10 mouse cellular contexts compared by ENCODE assay signal in the genomic region with DNA sequence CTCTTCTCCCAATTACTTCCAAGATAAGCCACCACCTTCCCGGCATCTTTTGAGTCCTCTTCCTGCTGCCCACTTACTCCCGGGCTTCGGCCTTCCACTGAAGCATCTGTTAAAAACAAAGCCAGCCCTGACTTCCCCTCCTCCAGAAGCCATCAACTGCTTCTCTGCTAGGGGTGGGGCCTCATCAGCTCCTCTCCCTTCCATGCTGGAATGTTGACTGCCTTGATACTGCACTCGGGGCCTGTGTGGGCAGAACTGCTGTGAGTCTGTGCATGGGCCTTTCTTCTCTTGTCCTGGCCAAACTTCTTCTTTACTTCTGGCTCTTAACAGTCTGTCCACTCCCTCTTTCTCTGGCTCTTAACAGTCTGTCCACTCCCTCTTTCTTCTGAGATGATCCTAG.
DNase-seq lines count a peak whose midpoint lies in the region; ATAC-seq and TF ChIP-seq lines count a peak whose summit lies in the region.
"Had no signal": no experiment of that assay in that cellular context is flagged by ENCODE, and none has a peak within 500 bp of the region (broad histone marks: within the 10 kb centered on the region; RNA-seq: fewer than 3 reads in every experiment).

No protein-coding gene starts in this region.

- peaks cover 21 to 35% of the 10 kb centered on the region in 2 experiments for H3K4me1 ChIP-seq in heart, embryonic 14.5 days (ENCODE audit: control insufficient read depth in 2 of 2, insufficient read depth in 2 of 2, low read length in 2 of 2)
- peaks cover 9% of the 10 kb centered on the region for H3K4me1 ChIP-seq in midbrain, embryonic 13.5 days (replicated peaks)
- H3K4me1 ChIP-seq in midbrain, embryonic 10.5 days: peaks cover 5% of the 10 kb centered on the region; the same call in 1 of the 2 replicates
- peaks cover 14% of the 10 kb centered on the region; the same call in 1 of the 2 replicates for H3K4me1 ChIP-seq in heart, postnatal 0 days (ENCODE audit: control insufficient read depth, insufficient read depth)
- H3K4me1 ChIP-seq in hindbrain, embryonic 16.5 days (ENCODE audit: control insufficient read depth, insufficient read depth, low read depth, low read length): no peaks in the 10 kb centered on the region

- H3K36me3 ChIP-seq in heart, embryonic 14.5 days (ENCODE audit: control insufficient read depth, insufficient read depth, low read length): peaks cover 11% of the 10 kb centered on the region
- no peaks in the 10 kb centered on the region for H3K36me3 ChIP-seq in midbrain, embryonic 13.5 days
- H3K36me3 ChIP-seq in midbrain, embryonic 10.5 days: peaks cover 12% of the 10 kb centered on the region
- peaks cover 11% of the 10 kb centered on the region; the same call in 1 of the 2 replicates for H3K36me3 ChIP-seq in heart, postnatal 0 days (replicated peaks; ENCODE audit: control insufficient read depth, insufficient read depth, low read length)
- H3K36me3 ChIP-seq in hindbrain, embryonic 16.5 days (ENCODE audit: control insufficient read depth, insufficient read depth, low read length): no peaks in the 10 kb centered on the region

- H3K27ac ChIP-seq in heart, embryonic 14.5 days (replicated peaks in 1 of 2; ENCODE audit: control insufficient read depth in 1 of 2, insufficient read depth in 1 of 2, low read depth in 2 of 2, low read length in 2 of 2): peak overlapping the region; percentile 62 to 71; a peak in 3 of 4 replicates
- no peak overlapping the region for H3K27ac ChIP-seq in midbrain, embryonic 13.5 days
- H3K27ac ChIP-seq in midbrain, embryonic 10.5 days (replicated peaks): no peak overlapping the region
- peak overlapping the region; percentile 22; the same call in 1 of the 2 replicates for H3K27ac ChIP-seq in heart, postnatal 0 days (ENCODE audit: low read depth)
- H3K27ac ChIP-seq in hindbrain, embryonic 16.5 days (ENCODE audit: low read depth, low read length): no peak overlapping the region
- H3K27ac ChIP-seq: left cerebral cortex, adult 2 months had no signal

- no peak for DNase-seq in heart, adult 11 months
- DNase-seq in midbrain, embryonic 10.5 days (ENCODE audit: low spot score): no peak
- DNase-seq in heart, postnatal 0 days (ENCODE audit: low spot score): peak; percentile 66
- DNase-seq in yolk sac, embryonic 10.5 days (ENCODE audit: low spot score): peak; percentile 12
- no peak for DNase-seq in adrenal gland, adult 8-10 months
- DNase-seq: spleen, adult 18-20 months had no signal

- peak; percentile 74; the same call in 1 of the 2 replicates for ATAC-seq in heart, embryonic 14.5 days (ENCODE audit: insufficient number of reproducible peaks, insufficient read depth, low FRiP score, low read depth)
- ATAC-seq in midbrain, embryonic 13.5 days: 0 out of 2 replicates have a peak, but pooled peaks have one; percentile 24
- ATAC-seq in heart, postnatal 0 days (ENCODE audit: insufficient read depth, low read depth): peak; percentile 70
- ATAC-seq in hindbrain, embryonic 16.5 days: no peak

- no peaks in the 10 kb centered on the region for H3K27me3 ChIP-seq in heart, embryonic 14.5 days (ENCODE audit: control insufficient read depth, insufficient read depth, low read length)
- no peaks in the 10 kb centered on the region for H3K27me3 ChIP-seq in midbrain, embryonic 13.5 days
- H3K27me3 ChIP-seq in midbrain, embryonic 10.5 days (ENCODE audit: low read depth, poor library complexity, severe bottlenecking): no peaks in the 10 kb centered on the region
- H3K27me3 ChIP-seq in heart, postnatal 0 days (ENCODE audit: control insufficient read depth, insufficient read depth, low read length): no peaks in the 10 kb centered on the region
- H3K27me3 ChIP-seq in hindbrain, embryonic 16.5 days (replicated peaks; ENCODE audit: control insufficient read depth, insufficient read depth, low read length): no peaks in the 10 kb centered on the region

- no peaks in the 10 kb centered on the region for H3K9me3 ChIP-seq in heart, embryonic 14.5 days (ENCODE audit: control insufficient read depth, low read length)
- no peaks in the 10 kb centered on the region for H3K9me3 ChIP-seq in midbrain, embryonic 13.5 days
- no peaks in the 10 kb centered on the region for H3K9me3 ChIP-seq in midbrain, embryonic 10.5 days (replicated peaks)
- no peaks in the 10 kb centered on the region for H3K9me3 ChIP-seq in heart, postnatal 0 days (replicated peaks; ENCODE audit: control insufficient read depth, low read length)
- H3K9me3 ChIP-seq in hindbrain, embryonic 16.5 days (ENCODE audit: control insufficient read depth, low read length): no peaks in the 10 kb centered on the region

- peak overlapping the region; percentile 25; the same call in 1 of the 2 replicates for H3K9ac ChIP-seq in heart, embryonic 14.5 days (ENCODE audit: low read length)
- H3K9ac ChIP-seq in midbrain, embryonic 13.5 days (replicated peaks): no peak overlapping the region
- no peak overlapping the region; the same call in 1 of the 2 replicates for H3K9ac ChIP-seq in heart, postnatal 0 days (replicated peaks; ENCODE audit: low read depth, low read length)
- no peak overlapping the region for H3K9ac ChIP-seq in hindbrain, embryonic 16.5 days (ENCODE audit: low read depth, low read length)

- no peak for TF ChIP-seq CTCF in heart, postnatal 0 days (IDR thresholded peaks at IDR 0.05; ENCODE audit: low read depth)

- TF ChIP-seq EP300 in heart, postnatal 0 days (IDR thresholded peaks at IDR 0.05; ENCODE audit: low read depth): no peak

- H3K4me2 ChIP-seq in heart, embryonic 14.5 days (ENCODE audit: low read length): peak overlapping the region; percentile 16; the same call in 1 of the 2 replicates
- H3K4me2 ChIP-seq in midbrain, embryonic 13.5 days (replicated peaks): no peak overlapping the region
- no peak overlapping the region for H3K4me2 ChIP-seq in heart, postnatal 0 days (ENCODE audit: low read depth, low read length)
- no peak overlapping the region for H3K4me2 ChIP-seq in hindbrain, embryonic 16.5 days (ENCODE audit: low read length)

- no peak overlapping the region for H3K4me3 ChIP-seq in heart, embryonic 14.5 days (ENCODE audit: control insufficient read depth in 1 of 2, insufficient read depth in 1 of 2, low read depth in 1 of 2, low read length in 2 of 2)
- H3K4me3 ChIP-seq in midbrain, embryonic 13.5 days (replicated peaks): no peak overlapping the region
- H3K4me3 ChIP-seq in midbrain, embryonic 10.5 days: no peak overlapping the region
- no peak overlapping the region for H3K4me3 ChIP-seq in heart, postnatal 0 days (ENCODE audit: low read depth, low read length)
- no peak overlapping the region for H3K4me3 ChIP-seq in hindbrain, embryonic 16.5 days (ENCODE audit: low read length)
- H3K4me3 ChIP-seq: left cerebral cortex, adult 2 months had no signal

- 2% methylated on average over 4 of the region's 4 CpGs for WGBS in heart, embryonic 14.5 days
- whole genome bisulfite sequencing in midbrain, embryonic 13.5 days: 48% methylated on average over 4 of the region's 4 CpGs
- WGBS in midbrain, embryonic 10.5 days: 51% methylated on average over 4 of the region's 4 CpGs
- 7% methylated on average over 4 of the region's 4 CpGs for WGBS in heart, postnatal 0 days
- WGBS in hindbrain, embryonic 16.5 days: 24% methylated on average over 4 of the region's 4 CpGs

Comparison
In these comparisons a context has a peak if more than half of its experiments do, and no peak if none do; other contexts are left out.
1. DNase-seq: peak in heart, postnatal 0 days (single experiment) and yolk sac, embryonic 10.5 days (single experiment); none in heart, adult 11 months (single experiment), midbrain, embryonic 10.5 days (single experiment) and adrenal gland, adult 8-10 months (single experiment).
2. H3K27ac ChIP-seq: peak in heart, embryonic 14.5 days (2 of 2) and heart, postnatal 0 days (single experiment); none in midbrain, embryonic 13.5 days (single experiment), midbrain, embryonic 10.5 days (single experiment) and hindbrain, embryonic 16.5 days (single experiment).